Mouse (Mus musculus) midbrain, embryonic 10.5 days (tissue): Measurements from ENCODE around the gene Sft2d2. TPM values are rescaled to one million over a fixed set of nuclear protein-coding genes. Genes with fewer than 3 reads are reported as not detected.

ENCODE experiments used
- DNase-seq: peaks from one replicate; pipeline ENCODE4 v3.0.0-alpha.2; 2017; ENCODE audit warnings: low spot score
- H3K27ac ChIP-seq: fragments of 300-500 bp; sonication (generic); replicated peaks from 2 replicates; pipeline ENCODE4 v1.5.1; 2016; ENCODE audit warnings: mild to moderate bottlenecking
- H3K27me3 ChIP-seq: fragments of 300-500 bp; sonication (generic); 2 replicates; pipeline ENCODE4 v1.6.1; 2016; ENCODE audit warnings: low read depth, mild to moderate bottlenecking; ENCODE audit not compliant: poor library complexity, severe bottlenecking
- H3K36me3 ChIP-seq: fragments of 300-500 bp; sonication (generic); 2 replicates; pipeline ENCODE4 v1.6.1; 2016; ENCODE audit warnings: mild to moderate bottlenecking, moderate library complexity
- H3K4me1 ChIP-seq: fragments of 300-500 bp; sonication (generic); 2 replicates; pipeline ENCODE4 v1.6.1; 2016
- H3K4me3 ChIP-seq: fragments of 300-500 bp; sonication (generic); 2 replicates; pipeline ENCODE4 v1.5.1; 2016; ENCODE audit warnings: mild to moderate bottlenecking, moderate library complexity
- H3K9me3 ChIP-seq: fragments of 300-500 bp; sonication (generic); replicated peaks from 2 replicates; pipeline ENCODE4 v1.6.1; 2016; ENCODE audit warnings: mild to moderate bottlenecking
- WGBS: fragments of 180-500 bp; shearing (Covaris S2); methylation state at CpG from one replicate; pipeline ENCODE4 v1.1.7; 2016; 5-methylcytosine and 5-hydroxymethylcytosine counted together
- polyA plus RNA-seq: library from polyadenylated mRNA; unstranded; fragments of >200 nt; fragmentation: Nextera tagmentation; extraction: Ambion mirVana; gene quantifications from 2 replicates; pipeline ENCODE4 v1.2.1, GENCODE M21; 2016

Sft2d2 gene
- polyA plus RNA-seq, 1 experiment from 2014 or later: 7.6 TPM

GRCm38 (mm10) chr1:165186491-165186890, 7.7 kb downstream of the Sft2d2 start:
- Histone ChIP-seq H3K27me3 (no peaks in the 10 kb centered on the region), H3K27ac (no peak overlapping the region; the same call in 1 of the 2 replicates), H3K4me1 (peaks cover 9% of the 10 kb centered on the region), H3K36me3 (no peaks in the 10 kb centered on the region), H3K4me3 (no peak overlapping the region), H3K9me3 (no peaks in the 10 kb centered on the region)
- 78% methylated on average over 12 of the region's 12 CpGs for WGBS
- no peak for DNase-seq

DNA sequence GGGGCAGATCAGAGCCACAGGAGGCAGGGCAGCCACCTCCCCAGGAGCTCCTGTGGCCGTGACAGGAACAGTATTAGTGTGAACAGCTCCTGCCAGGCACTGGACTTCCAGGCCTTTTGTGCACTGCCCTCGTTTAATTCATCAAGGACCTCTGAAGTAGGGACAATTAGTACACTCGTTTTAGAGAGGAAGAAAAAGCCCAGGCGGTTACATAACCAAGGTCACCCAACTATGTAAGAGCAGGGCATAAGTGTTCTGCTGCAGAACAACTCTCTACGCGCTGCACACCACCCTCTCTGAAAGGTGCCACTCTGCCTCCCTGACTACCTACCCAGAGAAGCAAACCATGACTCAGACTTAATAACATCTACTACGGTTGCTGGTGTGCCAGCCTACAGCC, 9.1 kb downstream of the Sft2d2 start:
- no peak overlapping the region for H3K27ac ChIP-seq
- peaks cover 9% of the 10 kb centered on the region for H3K4me1 ChIP-seq
- no peak for DNase-seq
- 68% methylated on average over 7 of the region's 7 CpGs for WGBS
- no peaks in the 10 kb centered on the region for H3K9me3 ChIP-seq
- H3K27me3 ChIP-seq: no peaks in the 10 kb centered on the region
- H3K36me3 ChIP-seq: no peaks in the 10 kb centered on the region
- H3K4me3 ChIP-seq: no peak overlapping the region

- no peak for DNase-seq
- no peaks in the 10 kb centered on the region for H3K9me3 ChIP-seq
- peaks cover 9% of the 10 kb centered on the region for H3K4me1 ChIP-seq
- no peaks in the 10 kb centered on the region for H3K36me3 ChIP-seq
- H3K27me3 ChIP-seq: no peaks in the 10 kb centered on the region
- no peak overlapping the region for H3K4me3 ChIP-seq
- WGBS: 92% methylated on average over 3 of the region's 3 CpGs
- H3K27ac ChIP-seq: no peak overlapping the region
Measured at GRCm38 (mm10) chr1:165184178-165184577, 10.1 kb downstream of the Sft2d2 start.

DNA sequence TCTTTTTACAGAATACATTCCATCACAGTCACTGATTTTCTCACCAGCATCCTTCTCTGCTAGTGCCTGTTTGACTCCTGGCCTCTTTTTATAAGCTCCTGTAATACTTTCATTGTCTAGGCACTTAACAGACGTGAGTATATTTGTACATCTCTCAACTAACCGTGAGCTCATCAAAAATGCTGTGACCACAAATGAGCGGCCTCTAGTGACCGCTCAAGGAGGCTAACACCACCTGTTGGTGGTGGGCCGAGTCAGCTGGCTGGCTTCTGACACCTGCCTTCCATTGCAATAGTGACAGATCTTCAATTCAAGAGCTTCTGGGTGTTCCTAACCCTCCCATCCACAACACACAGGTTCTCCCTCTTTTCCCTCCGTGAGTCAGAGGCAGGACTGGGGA, 10.8 kb downstream of the Sft2d2 start:
- Histone ChIP-seq H3K4me3 (no peak overlapping the region), H3K9me3 (no peaks in the 10 kb centered on the region), H3K36me3 (no peaks in the 10 kb centered on the region), H3K27ac (no peak overlapping the region), H3K4me1 (peaks cover 9% of the 10 kb centered on the region), H3K27me3 (no peaks in the 10 kb centered on the region)
- no peak for DNase-seq
- WGBS: 82% methylated on average over 6 of the region's 6 CpGs

DNA sequence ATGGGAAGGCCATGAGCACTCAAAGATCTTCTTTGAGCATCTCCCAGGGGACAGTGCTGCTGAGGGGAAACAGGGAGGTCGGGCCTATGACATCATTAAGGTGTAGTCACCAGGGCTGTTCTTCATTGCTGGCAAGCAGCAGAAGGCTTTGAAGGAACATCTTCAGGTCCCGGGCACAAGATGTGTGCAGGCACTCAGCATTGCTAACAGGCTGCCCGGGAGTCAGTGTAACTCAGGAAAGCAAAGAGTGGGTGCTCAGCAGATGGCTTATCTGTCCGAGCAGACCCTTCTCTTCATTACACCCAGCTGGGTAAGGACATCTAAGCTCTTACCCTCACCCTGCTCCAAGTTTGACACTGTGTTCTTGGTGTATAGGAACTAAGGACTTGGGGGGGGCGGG, 14.9 kb downstream of the Sft2d2 start:
- Histone ChIP-seq H3K4me1 (no peaks in the 10 kb centered on the region), H3K36me3 (0 out of 2 replicates have a peak, but pooled peaks cover 5% of the 10 kb centered on the region), H3K27ac (no peak overlapping the region), H3K4me3 (no peak overlapping the region), H3K9me3 (no peaks in the 10 kb centered on the region), H3K27me3 (no peaks in the 10 kb centered on the region)
- WGBS: 76% methylated on average over 5 of the region's 5 CpGs
- DNase-seq: no peak

GRCm38 (mm10) chr1:165178075-165178474, 16.2 kb downstream of the Sft2d2 start:
- no peak overlapping the region for H3K27ac ChIP-seq
- no peak for DNase-seq
- no peaks in the 10 kb centered on the region for H3K9me3 ChIP-seq
- no peaks in the 10 kb centered on the region for H3K27me3 ChIP-seq
- WGBS: 89% methylated on average over 6 of the region's 6 CpGs
- H3K4me1 ChIP-seq: no peaks in the 10 kb centered on the region
- H3K36me3 ChIP-seq: 0 out of 2 replicates have a peak, but pooled peaks cover 5% of the 10 kb centered on the region
- H3K4me3 ChIP-seq: no peak overlapping the region

DNA sequence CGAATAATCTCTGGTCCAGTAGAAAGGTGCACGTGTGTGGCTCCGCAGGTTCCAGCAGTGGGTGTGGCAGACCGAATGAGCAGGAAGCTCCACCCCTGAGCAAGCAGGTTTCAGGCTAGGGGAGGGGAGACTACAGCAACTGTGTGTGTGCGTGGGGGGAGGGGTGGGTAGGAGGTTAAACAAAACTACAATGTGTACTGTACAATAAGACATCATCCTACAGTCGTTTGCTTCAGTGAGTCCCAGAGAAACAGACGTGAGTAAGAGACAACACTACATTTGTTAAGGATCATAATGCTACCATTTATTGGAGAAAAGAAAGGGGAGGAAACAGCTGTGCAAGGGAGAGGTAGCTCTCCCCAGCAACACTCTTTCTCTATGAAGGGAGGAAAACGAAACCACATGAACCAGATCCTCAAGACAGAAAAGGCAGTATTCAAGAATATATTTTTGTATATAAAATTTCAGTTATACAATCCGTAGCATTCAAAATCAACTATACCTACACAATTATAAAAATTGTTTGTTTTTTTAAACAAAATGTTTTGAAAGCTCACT, 20.1 kb downstream of the Sft2d2 start:
- Histone ChIP-seq H3K4me3 (no peak overlapping the region), H3K36me3 (0 out of 2 replicates have a peak, but pooled peaks cover 5% of the 10 kb centered on the region), H3K9me3 (no peaks in the 10 kb centered on the region), H3K27me3 (no peaks in the 10 kb centered on the region), H3K4me1 (no peaks in the 10 kb centered on the region), H3K27ac (no peak overlapping the region)
- DNase-seq: no peak
- WGBS: 74% methylated on average over 6 of the region's 9 CpGs

DNA sequence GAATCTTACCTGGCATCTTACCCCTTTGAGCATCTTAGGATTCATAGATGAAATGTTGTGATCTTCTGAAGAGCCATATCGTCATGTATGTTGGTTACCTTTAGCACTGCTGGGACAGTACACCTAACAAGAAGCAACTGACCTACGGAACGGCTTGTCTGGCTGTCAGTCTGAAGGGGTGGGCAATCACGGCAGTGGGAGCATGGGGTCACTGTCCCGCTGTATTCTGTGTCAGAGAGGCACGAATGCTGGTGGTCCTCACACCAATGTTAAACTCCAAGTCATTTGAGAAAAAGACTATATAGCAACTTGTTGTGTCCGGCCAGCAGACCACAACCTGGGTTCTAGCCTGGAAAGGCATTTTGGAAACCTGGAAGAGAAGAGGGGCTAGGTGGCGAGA, 23.0 kb downstream of the Sft2d2 start:
- WGBS: 87% methylated on average over 8 of the region's 8 CpGs
- no peaks in the 10 kb centered on the region for H3K4me1 ChIP-seq
- no peaks in the 10 kb centered on the region for H3K9me3 ChIP-seq
- no peak overlapping the region for H3K27ac ChIP-seq
- no peak for DNase-seq
- no peak overlapping the region for H3K4me3 ChIP-seq
- no peaks in the 10 kb centered on the region for H3K27me3 ChIP-seq
- no peaks in the 10 kb centered on the region for H3K36me3 ChIP-seq

DNA sequence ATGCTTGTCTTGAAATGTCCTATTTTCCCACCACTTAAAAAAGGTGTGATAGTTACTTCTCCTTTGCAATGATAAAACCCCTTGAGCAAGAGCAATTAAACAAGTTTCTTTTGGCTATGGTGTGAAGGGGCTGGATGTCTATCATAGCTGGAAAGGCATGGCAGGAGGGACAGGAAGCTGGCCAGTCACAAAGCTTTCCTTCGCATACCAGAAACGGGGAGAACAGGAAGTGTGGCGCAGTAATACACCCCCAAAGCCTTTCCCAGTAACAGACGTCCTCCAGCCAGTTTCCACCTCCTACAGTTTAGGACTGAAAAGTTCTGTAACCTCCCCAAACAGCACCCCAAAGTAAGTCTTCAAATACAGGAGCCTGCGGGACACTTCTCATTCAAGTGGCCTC, 24.1 kb downstream of the Sft2d2 start:
- Histone ChIP-seq H3K36me3 (no peaks in the 10 kb centered on the region), H3K27ac (no peak overlapping the region), H3K4me3 (no peak overlapping the region), H3K9me3 (no peaks in the 10 kb centered on the region), H3K4me1 (no peaks in the 10 kb centered on the region), H3K27me3 (no peaks in the 10 kb centered on the region)
- no peak for DNase-seq
- WGBS: 85% methylated on average over 5 of the region's 5 CpGs

DNA sequence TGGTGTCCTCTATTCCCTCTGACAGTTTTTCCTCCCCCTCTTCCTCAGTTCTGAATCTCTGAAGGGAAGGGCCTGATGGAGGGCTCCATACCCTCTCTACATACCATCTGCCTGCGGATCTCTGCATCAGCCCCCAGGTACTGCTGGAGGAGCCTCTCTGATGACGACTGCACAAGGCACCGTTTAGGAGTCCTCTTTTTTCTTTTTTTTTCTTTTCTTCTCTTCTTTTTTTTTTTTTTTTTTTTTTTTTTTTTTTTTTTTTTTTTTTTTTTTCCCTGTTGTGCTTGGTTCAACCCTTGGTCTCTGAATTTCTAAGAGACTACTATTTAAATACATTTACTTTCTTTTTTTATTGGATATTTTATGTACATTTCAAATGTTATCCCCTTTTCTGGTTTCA, 24.8 kb downstream of the Sft2d2 start:
- Histone ChIP-seq H3K4me3 (no peak overlapping the region), H3K27ac (no peak overlapping the region), H3K27me3 (no peaks in the 10 kb centered on the region), H3K9me3 (no peaks in the 10 kb centered on the region), H3K36me3 (no peaks in the 10 kb centered on the region), H3K4me1 (no peaks in the 10 kb centered on the region)
- DNase-seq: no peak
- 86% methylated on average over 3 of the region's 3 CpGs for WGBS

- WGBS: 72% methylated on average over 6 of the region's 6 CpGs
- no peak overlapping the region for H3K27ac ChIP-seq
Measured at GRCm38 (mm10) chr1:165164920-165165319, 29.3 kb downstream of the Sft2d2 start.

DNA sequence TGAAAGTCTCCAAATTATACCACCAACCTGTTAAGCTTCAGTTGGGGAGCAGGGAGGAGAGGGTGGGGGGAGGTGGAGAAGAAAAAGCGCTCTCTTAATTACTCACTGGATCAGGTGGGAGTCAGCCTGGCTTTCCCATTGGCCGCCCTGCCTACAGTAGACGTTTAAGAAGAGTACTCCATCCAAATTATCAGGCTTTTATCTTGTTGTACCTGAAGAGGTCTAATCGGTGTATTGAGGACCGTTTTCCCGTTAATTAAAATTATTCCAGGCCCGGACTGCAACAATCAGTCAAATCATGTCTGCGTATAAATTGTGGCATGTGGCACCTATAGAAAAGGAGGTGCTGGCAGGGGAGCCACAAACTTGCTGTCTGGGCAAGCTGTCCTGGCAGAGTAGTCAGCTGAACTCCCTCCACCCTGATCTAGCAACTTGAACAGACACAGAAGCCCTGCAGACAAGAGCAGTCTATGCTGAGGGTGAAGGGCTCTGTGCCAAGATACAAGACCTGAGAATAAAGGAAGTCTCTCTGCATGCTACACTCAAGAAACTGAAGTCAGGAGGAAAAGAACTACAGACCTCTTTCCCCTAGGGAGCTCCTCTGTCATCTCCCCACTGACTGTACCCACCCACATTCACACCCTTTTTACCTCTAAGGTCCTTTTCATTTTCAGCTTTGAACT, 33.4 kb downstream of the Sft2d2 start, which contains the start of gene Tbx19:
Gene Tbx19 (minus strand): TSS at position 51 of the 683 bp plus-strand sequence.
- Histone ChIP-seq H3K4me3 (no peak within 1 kb of the TSS), H3K9me3 (no peaks in the 10 kb centered on the region), H3K36me3 (no peaks in the 10 kb centered on the region), H3K27ac (no peak within 1 kb of the TSS), H3K4me1 (no peaks in the 10 kb centered on the region), H3K27me3 (no peaks in the 10 kb centered on the region)
- DNase-seq: no peak
- WGBS: 88% methylated on average over 8 of the region's 8 CpGs

More at GRCm38 (mm10) chr1:165164920-165165319, 29.3 kb downstream of the Sft2d2 start:
- Histone ChIP-seq H3K9me3 (no peaks in the 10 kb centered on the region), H3K4me3 (no peak overlapping the region), H3K27me3 (no peaks in the 10 kb centered on the region), H3K4me1 (no peaks in the 10 kb centered on the region), H3K36me3 (no peaks in the 10 kb centered on the region)
- DNase-seq: no peak

DNA sequence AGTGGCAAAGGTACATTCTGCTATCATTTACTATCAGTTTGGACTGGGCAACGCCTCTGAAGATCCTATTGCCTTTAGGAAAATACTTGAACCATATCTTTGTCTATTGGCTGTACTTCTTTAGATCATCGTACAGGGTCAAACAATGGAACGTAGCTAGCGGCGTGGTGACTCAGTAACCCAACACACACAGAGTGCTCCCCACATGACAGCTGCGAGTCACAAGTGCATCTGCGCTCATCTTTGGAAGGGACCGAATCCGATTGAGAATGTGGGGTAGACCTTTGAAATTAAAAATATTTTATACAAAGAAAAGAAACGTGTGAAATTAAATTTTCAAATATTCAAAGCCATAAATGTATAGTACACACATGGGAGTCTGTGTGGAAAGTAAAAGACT, 35.4 kb downstream of the Sft2d2 start:
- no peak for DNase-seq
- WGBS: 84% methylated on average over 10 of the region's 10 CpGs
- Histone ChIP-seq H3K27ac (no peak overlapping the region), H3K9me3 (no peaks in the 10 kb centered on the region), H3K4me3 (no peak overlapping the region), H3K27me3 (no peaks in the 10 kb centered on the region), H3K4me1 (no peaks in the 10 kb centered on the region), H3K36me3 (no peaks in the 10 kb centered on the region)
